Mouse (Mus musculus): Measurements from ENCODE around the gene Olfr895. TPM values are rescaled to one million over a fixed set of nuclear protein-coding genes. Genes with fewer than 3 reads are reported as not detected.

Olfr895 gene
- not detected in 2 replicates for polyA plus RNA-seq (2012; rRNA removed)

DNA sequence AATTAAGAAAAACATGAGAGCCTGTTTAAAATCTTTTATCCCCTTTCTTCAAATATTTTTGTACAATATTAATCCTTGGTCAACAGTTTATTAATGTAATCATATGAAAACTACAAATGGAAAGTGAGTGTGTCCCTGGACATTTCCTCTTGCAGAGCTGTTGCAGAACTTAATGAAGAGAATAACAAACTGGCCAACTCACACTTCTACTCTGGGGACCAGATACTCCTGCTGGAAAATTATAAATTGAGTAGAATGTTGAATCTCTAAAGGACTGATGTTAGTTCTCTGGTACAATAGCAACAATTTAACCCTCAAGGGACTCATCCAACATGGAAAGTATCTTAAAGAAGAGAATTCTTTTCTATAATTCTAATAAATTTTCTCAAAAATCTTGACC, at the start of gene Olfr895:
Olfr895 (plus strand) TSS at position 301 of the 400 bp plus-strand sequence.
- no peak for DNase-seq
- no peak for TF ChIP-seq CTCF (IDR thresholded peaks at IDR 0.05; ENCODE audit: borderline replicate concordance, control insufficient read depth, extremely low read depth, insufficient read depth, low read length, poor library complexity)
- TF ChIP-seq POLR2A (IDR thresholded peaks at IDR 0.05; ENCODE audit: control insufficient read depth, extremely low read depth, insufficient read depth, low read length, poor library complexity), result no peak
- Histone ChIP-seq H3K36me3 (ENCODE audit: control insufficient read depth, insufficient read depth, low read length) (no peaks in the 10 kb centered on the region), H3K27ac (ENCODE audit: control insufficient read depth, insufficient read depth, low read length) (no peak within 1 kb of the TSS), H3K4me1 (replicated peaks; ENCODE audit: control insufficient read depth, insufficient read depth, low read length) (no peaks in the 10 kb centered on the region), H3K4me3 (ENCODE audit: control insufficient read depth, insufficient read depth, low read length) (no peak within 1 kb of the TSS), H3K27me3 (ENCODE audit: control insufficient read depth, insufficient read depth, low read length) (no peaks in the 10 kb centered on the region)

DNA sequence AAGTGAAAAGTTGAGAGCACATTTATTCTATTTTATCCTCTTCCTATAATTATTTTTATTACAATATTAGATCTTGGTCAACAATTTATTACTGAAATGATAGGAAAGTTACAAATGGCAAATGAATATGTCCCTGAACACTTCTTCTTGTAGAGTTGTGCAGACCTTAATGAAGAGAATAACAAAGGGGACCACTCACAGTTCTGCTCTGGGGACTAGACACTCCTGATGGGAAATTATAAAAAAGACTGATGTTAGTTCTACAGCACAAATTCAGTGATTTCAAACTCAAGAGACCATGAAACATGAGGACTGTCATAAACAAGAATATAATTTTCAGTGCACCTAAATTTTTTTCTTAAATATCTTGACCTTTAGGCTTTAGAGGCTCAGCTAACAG, 15.2 kb upstream of the Olfr895 start, which contains the start of gene Olfr143:
Olfr143 (plus strand) TSS at position 301 of the 400 bp plus-strand sequence.
- no peak for TF ChIP-seq CTCF (IDR thresholded peaks at IDR 0.05; ENCODE audit: borderline replicate concordance, control insufficient read depth, extremely low read depth, insufficient read depth, low read length, poor library complexity)
- TF ChIP-seq POLR2A (IDR thresholded peaks at IDR 0.05; ENCODE audit: control insufficient read depth, extremely low read depth, insufficient read depth, low read length, poor library complexity), result no peak
- no peaks in the 10 kb centered on the region for H3K27me3 ChIP-seq (ENCODE audit: control insufficient read depth, insufficient read depth, low read length)
- no peak for DNase-seq
- H3K27ac ChIP-seq (ENCODE audit: control insufficient read depth, insufficient read depth, low read length), result no peak within 1 kb of the TSS
- no peaks in the 10 kb centered on the region for H3K36me3 ChIP-seq (ENCODE audit: control insufficient read depth, insufficient read depth, low read length)
- no peaks in the 10 kb centered on the region for H3K4me1 ChIP-seq (replicated peaks; ENCODE audit: control insufficient read depth, insufficient read depth, low read length)
- no peak within 1 kb of the TSS for H3K4me3 ChIP-seq (ENCODE audit: control insufficient read depth, insufficient read depth, low read length)

DNA sequence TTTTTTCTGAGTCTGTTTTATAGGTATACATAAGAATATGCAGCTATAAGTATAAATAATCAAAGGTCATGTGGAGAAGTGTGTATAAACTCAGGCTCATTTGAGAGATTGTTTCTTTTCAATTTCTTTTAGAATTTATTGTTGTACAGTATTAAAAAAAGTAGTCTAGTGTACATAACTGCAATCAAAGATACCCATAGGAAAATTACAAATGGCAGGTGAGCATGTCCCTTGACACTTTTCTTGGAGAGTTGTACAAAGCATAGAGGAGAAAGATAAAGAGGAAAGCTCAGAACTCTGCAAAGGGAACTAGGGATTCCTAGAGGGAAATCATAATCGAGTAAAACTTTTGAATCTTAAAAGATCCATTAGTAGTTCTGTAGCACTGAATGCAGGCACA, 23.2 kb downstream of the Olfr895 start, which contains the start of gene Olfr896-ps1:
Olfr896-ps1 (plus strand) TSS at position 301 of the 400 bp plus-strand sequence.
- no peaks in the 10 kb centered on the region for H3K27me3 ChIP-seq (ENCODE audit: control insufficient read depth, insufficient read depth, low read length)
- WGBS, result 93% methylated on average over 1 of the region's 1 CpGs
- no peak for DNase-seq
- no peak within 1 kb of the TSS for H3K4me3 ChIP-seq (ENCODE audit: control insufficient read depth, insufficient read depth, low read length)
- H3K36me3 ChIP-seq (ENCODE audit: control insufficient read depth, insufficient read depth, low read length), result no peaks in the 10 kb centered on the region
- TF ChIP-seq POLR2A (IDR thresholded peaks at IDR 0.05; ENCODE audit: control insufficient read depth, extremely low read depth, insufficient read depth, low read length, poor library complexity) (no peak), CTCF (IDR thresholded peaks at IDR 0.05; ENCODE audit: borderline replicate concordance, control insufficient read depth, extremely low read depth, insufficient read depth, low read length, poor library complexity) (no peak)
- H3K27ac ChIP-seq (ENCODE audit: control insufficient read depth, insufficient read depth, low read length), result no peak within 1 kb of the TSS
- H3K4me1 ChIP-seq (replicated peaks; ENCODE audit: control insufficient read depth, insufficient read depth, low read length), result no peaks in the 10 kb centered on the region

Other genes starting within 250 kb of the Olfr895 start
- not detected in 2 replicates for gene Olfr883, start 242.0 kb upstream of the Olfr895 start, polyA plus RNA-seq (2012; rRNA removed)
- not detected in 2 replicates for gene Olfr884, start 221.3 kb upstream of the Olfr895 start, polyA plus RNA-seq (2012; rRNA removed)
- gene Olfr885, start 206.5 kb upstream of the Olfr895 start, polyA plus RNA-seq (2012; rRNA removed), result not detected in 2 replicates
- not detected in 2 replicates for gene Olfr887, start 183.8 kb upstream of the Olfr895 start, polyA plus RNA-seq (2012; rRNA removed)
- gene Olfr888, start 159.7 kb upstream of the Olfr895 start, polyA plus RNA-seq (2012; rRNA removed), result not detected in 2 replicates
- gene Olfr889, start 152.7 kb upstream of the Olfr895 start, polyA plus RNA-seq (2012; rRNA removed), result not detected in 2 replicates
- not detected in 2 replicates for gene Olfr890, start 125.3 kb upstream of the Olfr895 start, polyA plus RNA-seq (2012; rRNA removed)
- not detected in 2 replicates for gene Olfr891, start 87.0 kb upstream of the Olfr895 start, polyA plus RNA-seq (2012; rRNA removed)
- not detected in 2 replicates for gene Olfr893, start 59.5 kb upstream of the Olfr895 start, polyA plus RNA-seq (2012; rRNA removed)
- not detected in 2 replicates for gene Olfr894, start 49.8 kb upstream of the Olfr895 start, polyA plus RNA-seq (2012; rRNA removed)
- not detected in 2 replicates for gene Olfr143, start 15.1 kb upstream of the Olfr895 start, polyA plus RNA-seq (2012; rRNA removed)
- gene Olfr896-ps1, start 23.3 kb downstream of the Olfr895 start, polyA plus RNA-seq (2012; rRNA removed), result not detected in 2 replicates
- not detected in 2 replicates for gene Olfr25, start 61.2 kb downstream of the Olfr895 start, polyA plus RNA-seq (2012; rRNA removed)
- gene Olfr898, start 80.6 kb downstream of the Olfr895 start, polyA plus RNA-seq (2012; rRNA removed), result not detected in 2 replicates
- gene Olfr250, start 99.0 kb downstream of the Olfr895 start, polyA plus RNA-seq (2012; rRNA removed), result not detected in 2 replicates
- gene Olfr251, start 109.2 kb downstream of the Olfr895 start, polyA plus RNA-seq (2012; rRNA removed), result not detected in 2 replicates
- gene Olfr147, start 133.8 kb downstream of the Olfr895 start, polyA plus RNA-seq (2012; rRNA removed), result not detected in 2 replicates
- gene Olfr901, start 161.6 kb downstream of the Olfr895 start, polyA plus RNA-seq (2012; rRNA removed), result not detected in 2 replicates
- gene Olfr902, start 179.8 kb downstream of the Olfr895 start, polyA plus RNA-seq (2012; rRNA removed), result not detected in 2 replicates
- gene Olfr904, start 195.3 kb downstream of the Olfr895 start, polyA plus RNA-seq (2012; rRNA removed), result not detected in 2 replicates
- not detected in 2 replicates for gene Olfr905, start 203.3 kb downstream of the Olfr895 start, polyA plus RNA-seq (2012; rRNA removed)
- gene Olfr906, start 219.2 kb downstream of the Olfr895 start, polyA plus RNA-seq (2012; rRNA removed), result not detected in 2 replicates
- gene Olfr907, start 227.9 kb downstream of the Olfr895 start, polyA plus RNA-seq (2012; rRNA removed), result not detected in 2 replicates

All from thymus, adult 2 months (tissue).